Mouse (Mus musculus) frontal cortex, postnatal 14 days (tissue): ENCODE measurements at regions not wholly inside any gene's neighbourhood (a gene's known extent, or its start where the extent isn't known, plus 50 kb on each side); places are given as distances from the start of the nearest gene placed in this dataset.
A peak's percentile ranks its signal among the peaks of the same experiment; 100 is the strongest.

Experiments used
- DNase-seq, 2 experiments: peaks; one replicate each; pipeline ENCODE4 v3.0.0; 2022; ENCODE audit warnings: low spot score in 2 of 2

GRCm38 (mm10) chr4:150769043-150769442 is 84.7 kb upstream of the Errfi1 start:
- no peak for DNase-seq

GRCm38 (mm10) chr4:150758467-150759237 is 95.1 kb upstream of the Errfi1 start:
- no peak for DNase-seq

GRCm38 (mm10) chr4:150757815-150758426 is 95.8 kb upstream of the Errfi1 start:
- no peak for DNase-seq

- DNase-seq: no peak
Observed at GRCm38 (mm10) chr4:150757291-150757741, 96.4 kb upstream of the Errfi1 start.

GRCm38 (mm10) chr4:150755446-150755845 is 98.3 kb upstream of the Errfi1 start:
- DNase-seq: no peak

- no peak for DNase-seq
Observed at GRCm38 (mm10) chr4:150752151-150752550, 100.2 kb upstream of the Slc45a1 start.

- no peak for DNase-seq
Observed at GRCm38 (mm10) chr4:150750445-150751213, 98.7 kb upstream of the Slc45a1 start.

- DNase-seq: no peak
Observed at GRCm38 (mm10) chr4:150749066-150749465, 97.1 kb upstream of the Slc45a1 start.

GRCm38 (mm10) chr4:150748099-150749000 is 96.4 kb upstream of the Slc45a1 start:
- no peak for DNase-seq

GRCm38 (mm10) chr4:150746430-150746923 is 94.5 kb upstream of the Slc45a1 start:
- DNase-seq: no peak

GRCm38 (mm10) chr4:150745529-150746429 is 93.8 kb upstream of the Slc45a1 start:
- no peak for DNase-seq

GRCm38 (mm10) chr4:150743508-150743907 is 91.5 kb upstream of the Slc45a1 start:
- DNase-seq: no peak

GRCm38 (mm10) chr4:150743103-150743502 is 91.1 kb upstream of the Slc45a1 start:
- no peak for DNase-seq

GRCm38 (mm10) chr4:150741810-150742209 is 89.8 kb upstream of the Slc45a1 start:
- no peak for DNase-seq

- no peak for DNase-seq
Observed at GRCm38 (mm10) chr4:150740167-150740566, 88.2 kb upstream of the Slc45a1 start.

GRCm38 (mm10) chr4:150738736-150739135 is 86.8 kb upstream of the Slc45a1 start:
- DNase-seq: no peak

GRCm38 (mm10) chr4:150730061-150730812 is 78.3 kb upstream of the Slc45a1 start:
- peak in 1 of 2 experiments; percentile 28 for DNase-seq

GRCm38 (mm10) chr4:150726539-150726938 is 74.6 kb upstream of the Slc45a1 start:
- DNase-seq: no peak

- DNase-seq: no peak
Observed at GRCm38 (mm10) chr4:150726136-150726480, 74.1 kb upstream of the Slc45a1 start.
